Mouse (Mus musculus): ENCODE measurements around the gene Hemk1.

The Hemk1 gene

GRCm38 (mm10) chr9:107355870-107356765 lies 18.0 kb upstream of the Hemk1 start:
- no peak for TF ChIP-seq GATA4 (IDR thresholded peaks at IDR 0.05; ENCODE audit: insufficient replicate concordance, low read length)

GRCm38 (mm10) chr9:107354826-107355225 lies 16.7 kb upstream of the Hemk1 start:
- no peak for TF ChIP-seq GATA4 (IDR thresholded peaks at IDR 0.05; ENCODE audit: insufficient replicate concordance, low read length)

- no peak for TF ChIP-seq GATA4 (IDR thresholded peaks at IDR 0.05; ENCODE audit: insufficient replicate concordance, low read length)
Measured at GRCm38 (mm10) chr9:107349321-107349720, 11.2 kb upstream of the Hemk1 start.

- TF ChIP-seq GATA4 (IDR thresholded peaks at IDR 0.05; ENCODE audit: insufficient replicate concordance, low read length): no peak
Measured at GRCm38 (mm10) chr9:107347586-107348183, 9.5 kb upstream of the Hemk1 start.

- no peak for TF ChIP-seq GATA4 (IDR thresholded peaks at IDR 0.05; ENCODE audit: insufficient replicate concordance, low read length)
Measured at GRCm38 (mm10) chr9:107346081-107346480, 7.9 kb upstream of the Hemk1 start.

GRCm38 (mm10) chr9:107344027-107344426 lies 5.9 kb upstream of the Hemk1 start:
- no peak for TF ChIP-seq GATA4 (IDR thresholded peaks at IDR 0.05; ENCODE audit: insufficient replicate concordance, low read length)

- no peak for TF ChIP-seq GATA4 (IDR thresholded peaks at IDR 0.05; ENCODE audit: insufficient replicate concordance, low read length)
Measured at GRCm38 (mm10) chr9:107343146-107343943, 5.2 kb upstream of the Hemk1 start.

GRCm38 (mm10) chr9:107342201-107342709 lies 4.1 kb upstream of the Hemk1 start:
- no peak for TF ChIP-seq GATA4 (IDR thresholded peaks at IDR 0.05; ENCODE audit: insufficient replicate concordance, low read length)

- TF ChIP-seq GATA4 (IDR thresholded peaks at IDR 0.05; ENCODE audit: insufficient replicate concordance, low read length): no peak
Measured at GRCm38 (mm10) chr9:107340911-107341645, 2.9 kb upstream of the Hemk1 start.

- TF ChIP-seq GATA4 (IDR thresholded peaks at IDR 0.05; ENCODE audit: insufficient replicate concordance, low read length): no peak
Measured at GRCm38 (mm10) chr9:107340267-107340859, 2.2 kb upstream of the Hemk1 start, which contains the start of gene 6430571L13Rik. Gene 6430571L13Rik, plus strand, starts transcription at chr9:107340602.

GRCm38 (mm10) chr9:107336386-107336785 lies 1.8 kb downstream of the Hemk1 start:
- no peak for TF ChIP-seq GATA4 (IDR thresholded peaks at IDR 0.05; ENCODE audit: insufficient replicate concordance, low read length)

GRCm38 (mm10) chr9:107335909-107336308 lies 2.2 kb downstream of the Hemk1 start:
- no peak for TF ChIP-seq GATA4 (IDR thresholded peaks at IDR 0.05; ENCODE audit: insufficient replicate concordance, low read length)

- TF ChIP-seq GATA4 (IDR thresholded peaks at IDR 0.05; ENCODE audit: insufficient replicate concordance, low read length): no peak
Measured at GRCm38 (mm10) chr9:107335046-107335445, 3.1 kb downstream of the Hemk1 start.

- no peak for TF ChIP-seq GATA4 (IDR thresholded peaks at IDR 0.05; ENCODE audit: insufficient replicate concordance, low read length)
Measured at GRCm38 (mm10) chr9:107334356-107334755, 3.8 kb downstream of the Hemk1 start.

All from liver, adult (tissue).